Mouse (Mus musculus): ENCODE data around the gene 0610010K14Rik.

DNA sequence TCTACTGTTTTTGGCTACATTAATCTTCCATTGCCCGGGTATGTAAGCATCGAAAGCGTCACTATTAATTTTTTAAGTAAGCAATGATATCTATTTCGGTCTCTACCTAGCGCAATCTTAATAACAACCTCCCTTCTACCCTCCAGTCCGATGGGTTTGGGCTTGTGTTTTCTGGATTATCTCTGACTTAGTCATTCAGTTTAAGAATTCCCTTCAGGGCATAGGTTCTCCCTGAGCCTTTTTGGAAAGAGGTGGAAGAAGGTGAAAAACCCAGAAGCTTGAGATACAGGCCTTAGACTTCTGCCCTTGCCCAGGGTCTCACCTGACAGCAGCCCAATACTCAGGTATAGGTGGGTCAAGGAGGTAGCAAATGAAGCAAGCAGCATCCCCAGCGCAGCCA is 17.8 kb downstream of the 0610010K14Rik start:
- TF ChIP-seq CTCF (conservative IDR thresholded peaks at IDR 0.05 in 1 of 2, IDR thresholded peaks at IDR 0.05 in 1 of 2; ENCODE audit: low read depth in 2 of 2, low read length in 2 of 2): no peak
- no peak for TF ChIP-seq USF1 (IDR thresholded peaks at IDR 0.05; ENCODE audit: low read depth, low read length)
- TF ChIP-seq ELF1 (IDR thresholded peaks at IDR 0.05; ENCODE audit: low read depth, low read length): no peak
- TF ChIP-seq POLR2A (IDR thresholded peaks at IDR 0.05; ENCODE audit: low read depth, low read length): no peak
- no peak for TF ChIP-seq MAX (IDR thresholded peaks at IDR 0.05; ENCODE audit: low read length)
- no peak for TF ChIP-seq EP300 (IDR thresholded peaks at IDR 0.05; ENCODE audit: low read length)

Data from CH12.LX (cell line).